In genomic region chr2:127133621-127134461, GRCm38 (mm10) we compare ENCODE assay signal across 8 mouse cellular contexts. TPM values are rescaled to one million over a fixed set of nuclear protein-coding genes. Genes with fewer than 3 reads are reported as not detected.
A peak's percentile ranks its signal among the peaks of the same experiment; 100 is the strongest.
DNase-seq lines count a peak whose midpoint lies in the region; ATAC-seq and TF ChIP-seq lines count a peak whose summit lies in the region.

Gene Ncaph, minus strand, starts transcription at chr2:127133954.

- peak within 1 kb of the TSS; percentile 82 for H3K27ac ChIP-seq in brown adipose tissue, adult 24 weeks (replicated peaks; ENCODE audit: low read depth, low read length)
- peak within 1 kb of the TSS; percentile 94 for H3K27ac ChIP-seq in heart, embryonic 15.5 days
- H3K27ac ChIP-seq in liver, embryonic 14.5 days, result peak within 1 kb of the TSS; percentile 95
- peak within 1 kb of the TSS; percentile 70 for H3K27ac ChIP-seq in neural tube, embryonic 11.5 days (ENCODE audit: low read depth, low read length)
- peak within 1 kb of the TSS; percentile 94 for H3K27ac ChIP-seq in stomach, postnatal 0 days (replicated peaks)

- H3K4me3 ChIP-seq in brown adipose tissue, adult 24 weeks (ENCODE audit: insufficient read depth, low read depth, low read length), result peak within 1 kb of the TSS; percentile 76
- peak within 1 kb of the TSS; percentile 72 for H3K4me3 ChIP-seq in heart, embryonic 15.5 days
- peak within 1 kb of the TSS; percentile 73 to 98 for H3K4me3 ChIP-seq in liver, embryonic 14.5 days (ENCODE audit: insufficient read depth in 1 of 2, low read depth in 2 of 2, low read length in 2 of 2)
- peak within 1 kb of the TSS; percentile 86 for H3K4me3 ChIP-seq in neural tube, embryonic 11.5 days (ENCODE audit: low read depth, low read length)
- peak within 1 kb of the TSS; percentile 84 for H3K4me3 ChIP-seq in stomach, postnatal 0 days (ENCODE audit: low read depth, low read length)

- H3K36me3 ChIP-seq in heart, embryonic 15.5 days, result no peaks in the 10 kb centered on the region
- no peaks in the 10 kb centered on the region; the same call in 1 of the 2 replicates for H3K36me3 ChIP-seq in liver, embryonic 14.5 days (replicated peaks; ENCODE audit: control insufficient read depth, insufficient read depth, low read depth)
- H3K36me3 ChIP-seq in neural tube, embryonic 11.5 days (ENCODE audit: control insufficient read depth, insufficient read depth, low read length), result no peaks in the 10 kb centered on the region; the same call in 1 of the 2 replicates
- no peaks in the 10 kb centered on the region for H3K36me3 ChIP-seq in stomach, postnatal 0 days (ENCODE audit: control insufficient read depth, insufficient read depth, low read length)

- 2% methylated on average over 57 of the region's 57 CpGs for WGBS in heart, embryonic 15.5 days
- 1% methylated on average over 57 of the region's 57 CpGs for WGBS in liver, embryonic 14.5 days (ENCODE audit: insufficient replicate concordance)
- WGBS in neural tube, embryonic 11.5 days, result 1% methylated on average over 57 of the region's 57 CpGs
- 1% methylated on average over 57 of the region's 57 CpGs for WGBS in stomach, postnatal 0 days

- H3K4me1 ChIP-seq in brown adipose tissue, adult 24 weeks (ENCODE audit: control insufficient read depth, insufficient read depth, insufficient read length, low read length), result peaks cover 5% of the 10 kb centered on the region
- peaks cover 43% of the 10 kb centered on the region for H3K4me1 ChIP-seq in heart, embryonic 15.5 days (replicated peaks)
- peaks cover 16 to 20% of the 10 kb centered on the region in 2 experiments for H3K4me1 ChIP-seq in liver, embryonic 14.5 days (replicated peaks; ENCODE audit: control insufficient read depth in 2 of 2, insufficient read depth in 2 of 2, low read length in 1 of 2)
- peaks cover 10% of the 10 kb centered on the region for H3K4me1 ChIP-seq in neural tube, embryonic 11.5 days (ENCODE audit: control insufficient read depth, insufficient read depth, low read length)
- H3K4me1 ChIP-seq in stomach, postnatal 0 days (replicated peaks; ENCODE audit: control insufficient read depth, insufficient read depth), result 0 out of 2 replicates have a peak, but pooled peaks cover 2% of the 10 kb centered on the region

- no peaks in the 10 kb centered on the region for H3K9me3 ChIP-seq in heart, embryonic 15.5 days (replicated peaks)
- no peaks in the 10 kb centered on the region for H3K9me3 ChIP-seq in liver, embryonic 14.5 days (ENCODE audit: control insufficient read depth, low read length)
- H3K9me3 ChIP-seq in neural tube, embryonic 11.5 days (ENCODE audit: control insufficient read depth, low read length), result no peaks in the 10 kb centered on the region
- H3K9me3 ChIP-seq in stomach, postnatal 0 days (ENCODE audit: control insufficient read depth, low read length), result no peaks in the 10 kb centered on the region

- H3K9ac ChIP-seq in heart, embryonic 15.5 days, result peak within 1 kb of the TSS; percentile 81
- peak within 1 kb of the TSS; percentile 78 for H3K9ac ChIP-seq in liver, embryonic 14.5 days (replicated peaks)
- H3K9ac ChIP-seq in neural tube, embryonic 11.5 days (ENCODE audit: low read length), result peak within 1 kb of the TSS; percentile 76
- H3K9ac ChIP-seq in stomach, postnatal 0 days (ENCODE audit: low read length), result peak within 1 kb of the TSS; percentile 74

- ATAC-seq in heart, embryonic 15.5 days (replicated peaks; ENCODE audit: insufficient number of reproducible peaks, insufficient read depth, low FRiP score, low read depth), result peak; percentile 87
- peak; percentile 93 for ATAC-seq in liver, embryonic 14.5 days (ENCODE audit: insufficient read depth)
- ATAC-seq in neural tube, embryonic 11.5 days (ENCODE audit: insufficient read depth, low FRiP score, low TSS enrichment), result peak; percentile 77
- ATAC-seq in stomach, postnatal 0 days (ENCODE audit: low FRiP score, low TSS enrichment), result peak; percentile 88

- no peak for TF ChIP-seq CTCF in liver, embryonic 14.5 days (IDR thresholded peaks at IDR 0.05; ENCODE audit: low read depth)
- no peak for TF ChIP-seq CTCF in stomach, postnatal 0 days (IDR thresholded peaks at IDR 0.05; ENCODE audit: low read depth)

- H3K4me2 ChIP-seq in heart, embryonic 15.5 days, result peak within 1 kb of the TSS; percentile 78
- peak within 1 kb of the TSS; percentile 97 for H3K4me2 ChIP-seq in liver, embryonic 14.5 days (ENCODE audit: low read depth)
- H3K4me2 ChIP-seq in neural tube, embryonic 11.5 days (ENCODE audit: low read depth), result peak within 1 kb of the TSS; percentile 74
- peak within 1 kb of the TSS; percentile 76 for H3K4me2 ChIP-seq in stomach, postnatal 0 days (replicated peaks; ENCODE audit: low read depth)

- DNase-seq in CD4-positive, CD25-positive, alpha-beta regulatory T cell, adult 2 months (ENCODE audit: low read depth, low spot score), result peak; percentile 95
- DNase-seq in fibroblast of lung, adult 2 months (ENCODE audit: low read depth), result peak; percentile 70
- peak; percentile 94 for DNase-seq in kidney, postnatal 25 days
- DNase-seq in liver, embryonic 14.5 days (ENCODE audit: low read depth in 3 of 3, low spot score in 3 of 3), result peak; percentile 82 to 85 (median 83)
- peak; percentile 95 for DNase-seq in neural tube, embryonic 11.5 days (ENCODE audit: low spot score)
- DNase-seq in stomach, postnatal 0 days (ENCODE audit: low spot score), result peak; percentile 95

- H3K27me3 ChIP-seq in heart, embryonic 15.5 days, result no peaks in the 10 kb centered on the region
- no peaks in the 10 kb centered on the region for H3K27me3 ChIP-seq in liver, embryonic 14.5 days (ENCODE audit: control insufficient read depth, insufficient read depth, low read length)
- no peaks in the 10 kb centered on the region for H3K27me3 ChIP-seq in neural tube, embryonic 11.5 days (ENCODE audit: control insufficient read depth, insufficient read depth, low read length)
- no peaks in the 10 kb centered on the region for H3K27me3 ChIP-seq in stomach, postnatal 0 days (ENCODE audit: control insufficient read depth, insufficient read depth, low read length)

- TF ChIP-seq EP300 in liver, embryonic 14.5 days (IDR thresholded peaks at IDR 0.05; ENCODE audit: low read depth), result peak; percentile 44; the same call in 1 of the 2 replicates
- no peak for TF ChIP-seq EP300 in stomach, postnatal 0 days (optimal IDR thresholded peaks at IDR 0.05)

RNA-seq across cellular contexts. Expression of gene Ncaph, which starts in this region (rescaled TPM):
- polyA plus RNA-seq in brown adipose tissue, adult 24 weeks (2012; ENCODE audit: insufficient read depth, insufficient read length, missing spikeins), result 1.0 and 1.5 TPM in 2 replicates
- polyA plus RNA-seq in heart, embryonic 15.5 days (2015; fragmentation: Nextera tagmentation; extraction: Ambion mirVana), result 43.9 and 51.1 TPM in 2 replicates
- 19.7 and 33.9 TPM in 2 replicates for polyA plus RNA-seq in liver, embryonic 14.5 days (2012; rRNA removed)
- 58.4 and 65.2 TPM in 2 replicates for polyA plus RNA-seq in liver, embryonic 14.5 days (2014; fragmentation: Nextera tagmentation; extraction: Ambion mirVana)
- polyA plus RNA-seq in neural tube, embryonic 11.5 days (2014; fragmentation: Nextera tagmentation; extraction: Ambion mirVana), result 96.7 and 103 TPM in 2 replicates
- 14.5 and 18.3 TPM in 2 replicates for polyA plus RNA-seq in stomach, postnatal 0 days (2015; fragmentation: Nextera tagmentation; extraction: Ambion mirVana)

Comparison
In these comparisons a context has a peak if more than half of its experiments do, and no peak if none do; other contexts are left out.
1. Peak in every context shown above with its lines: DNase-seq, ATAC-seq, H3K4me3 ChIP-seq and H3K27ac ChIP-seq.